Mouse (Mus musculus) thymus, adult 2 months (tissue): ENCODE measurements around the gene Bahcc1.

ENCODE experiments used
- CTCF ChIP-seq: fragments of 200-500 bp; IDR thresholded peaks from 2 replicates; pipeline ENCODE4 v1.5.1; 2012; ENCODE audit warnings: mild to moderate bottlenecking, control low read depth, low read length, moderate library complexity, borderline replicate concordance; ENCODE audit not compliant: control insufficient read depth, poor library complexity, insufficient read depth; ENCODE audit errors: extremely low read depth
- POLR2A ChIP-seq: fragments of 200-500 bp; IDR thresholded peaks from 2 replicates; pipeline ENCODE4 v1.6.1; 2012; ENCODE audit warnings: mild to moderate bottlenecking, low read length, control low read depth, moderate library complexity; ENCODE audit not compliant: control insufficient read depth, poor library complexity, insufficient read depth; ENCODE audit errors: extremely low read depth

- no peak for TF ChIP-seq CTCF
- TF ChIP-seq POLR2A, result no peak
These were observed 65.0 kb downstream of the Bahcc1 start for GRCm38 (mm10) chr11:120297767-120298166.
